ENCODE assay signal across 8 mouse cellular contexts in the genomic region with DNA sequence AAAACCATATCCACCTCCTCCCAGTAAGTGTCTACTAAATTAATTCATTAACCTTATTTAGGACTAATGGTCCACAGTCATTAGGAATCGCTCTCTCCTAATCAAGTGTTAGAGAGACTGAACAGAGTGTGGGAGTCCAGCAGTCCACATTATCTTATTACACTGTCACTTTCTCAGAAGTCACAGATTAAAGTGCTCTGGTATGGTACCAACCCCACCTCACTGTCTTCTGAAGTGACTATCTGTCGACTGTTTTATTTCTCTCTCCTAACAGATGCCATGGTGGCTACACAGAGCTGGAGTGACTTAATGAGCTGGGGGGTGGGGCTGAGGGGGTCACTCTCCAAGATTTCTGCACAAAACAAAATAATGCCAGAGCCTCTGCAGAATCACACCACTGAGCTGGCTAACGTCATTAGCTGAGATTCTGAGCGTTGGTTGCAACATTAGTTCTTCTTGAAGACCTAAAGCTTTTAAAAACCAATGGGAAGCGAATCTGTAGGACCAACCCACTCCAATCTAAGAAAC. TPM values are rescaled to one million over a fixed set of nuclear protein-coding genes. Genes with fewer than 3 reads are reported as not detected.
DNase-seq lines count a peak whose midpoint lies in the region; ATAC-seq and TF ChIP-seq lines count a peak whose summit lies in the region.

No protein-coding gene starts in this region.

- no peak overlapping the region for H3K27ac ChIP-seq in liver, adult 2 months (replicated peaks; ENCODE audit: insufficient read depth, low read depth, low read length)
- H3K27ac ChIP-seq in forebrain, embryonic 10.5 days = no peak overlapping the region
- no peak overlapping the region for H3K27ac ChIP-seq in intestine, postnatal 0 days (ENCODE audit: low read depth, low read length)
- peak overlapping the region; percentile 98 for H3K27ac ChIP-seq in neural tube, embryonic 14.5 days (ENCODE audit: low read depth, low read length)

- no peak for DNase-seq in liver, adult 2 months (ENCODE audit: extremely low read depth, low read depth, low spot score)
- no peak for DNase-seq in liver
- no peak for DNase-seq in forebrain, embryonic 10.5 days (ENCODE audit: extremely low spot score, low spot score)
- DNase-seq in layer of hippocampus, adult 18-20 months (ENCODE audit: low spot score in 2 of 2) = no peak
- no peak for DNase-seq in spleen, adult 12 weeks (ENCODE audit: low spot score)
- no peak for DNase-seq in urinary bladder, postnatal 25 days (ENCODE audit: low spot score)

- WGBS in liver, adult 2 months = 46% methylated on average over 5 of the region's 5 CpGs
- 36% methylated on average over 5 of the region's 5 CpGs for WGBS in forebrain, embryonic 10.5 days
- 55% methylated on average over 5 of the region's 5 CpGs for WGBS in intestine, postnatal 0 days
- 21% methylated on average over 5 of the region's 5 CpGs for WGBS in neural tube, embryonic 14.5 days

- peaks cover 11% of the 10 kb centered on the region; the same call in 1 of the 2 replicates for H3K4me1 ChIP-seq in liver, adult 2 months (ENCODE audit: control insufficient read depth, insufficient read depth, low read length)
- peaks cover 78% of the 10 kb centered on the region for H3K4me1 ChIP-seq in forebrain, embryonic 10.5 days
- no peaks in the 10 kb centered on the region for H3K4me1 ChIP-seq in intestine, postnatal 0 days (replicated peaks; ENCODE audit: control insufficient read depth, insufficient read depth, low read length)
- peaks cover 20% of the 10 kb centered on the region for H3K4me1 ChIP-seq in neural tube, embryonic 14.5 days (ENCODE audit: control insufficient read depth, insufficient read depth, low read length)

- ATAC-seq in intestine, postnatal 0 days = no peak
- no peak for ATAC-seq in neural tube, embryonic 14.5 days (ENCODE audit: low read depth)

- no peak overlapping the region; the same call in 1 of the 2 replicates for H3K9ac ChIP-seq in liver, adult 2 months (ENCODE audit: low read depth, low read length)
- no peak overlapping the region for H3K9ac ChIP-seq in intestine, postnatal 0 days (ENCODE audit: low read depth, low read length)
- H3K9ac ChIP-seq in neural tube, embryonic 14.5 days (replicated peaks; ENCODE audit: low read depth, low read length) = peak overlapping the region; percentile 94

- peaks cover 15% of the 10 kb centered on the region; the same call in 1 of the 2 replicates for H3K79me2 ChIP-seq in liver, adult 2 months (ENCODE audit: control insufficient read depth, insufficient read depth, low read length)

- peaks cover 25% of the 10 kb centered on the region for H3K36me3 ChIP-seq in liver, adult 2 months (ENCODE audit: control insufficient read depth, insufficient read depth, low read length)
- no peaks in the 10 kb centered on the region for H3K36me3 ChIP-seq in forebrain, embryonic 10.5 days (replicated peaks)
- no peaks in the 10 kb centered on the region for H3K36me3 ChIP-seq in intestine, postnatal 0 days (ENCODE audit: control insufficient read depth, insufficient read depth)
- no peaks in the 10 kb centered on the region for H3K36me3 ChIP-seq in neural tube, embryonic 14.5 days (ENCODE audit: control insufficient read depth, insufficient read depth, low read length)

- peak overlapping the region; percentile 95 for H3K4me2 ChIP-seq in intestine, postnatal 0 days (replicated peaks; ENCODE audit: low read depth)
- H3K4me2 ChIP-seq in neural tube, embryonic 14.5 days (ENCODE audit: low read depth, low read length) = peak overlapping the region; percentile 100

- TF ChIP-seq CTCF in liver, adult 2 months (IDR thresholded peaks at IDR 0.05; ENCODE audit: low read depth, low read length) = no peak
- no peak for TF ChIP-seq CTCF in intestine, postnatal 0 days (IDR thresholded peaks at IDR 0.05; ENCODE audit: low read depth)

- no peak for TF ChIP-seq POLR2A in liver, adult 2 months (IDR thresholded peaks at IDR 0.05; ENCODE audit: extremely low read depth, insufficient read depth, low read length)

- no peaks in the 10 kb centered on the region for H3K9me3 ChIP-seq in forebrain, embryonic 10.5 days
- H3K9me3 ChIP-seq in intestine, postnatal 0 days (ENCODE audit: control insufficient read depth) = no peaks in the 10 kb centered on the region
- H3K9me3 ChIP-seq in neural tube, embryonic 14.5 days (ENCODE audit: control insufficient read depth, low read length) = no peaks in the 10 kb centered on the region

- H3K4me3 ChIP-seq in liver, adult 2 months (ENCODE audit: insufficient read depth, low read depth, low read length) = peak overlapping the region; percentile 34; the same call in 1 of the 2 replicates
- peak overlapping the region; percentile 59 for H3K4me3 ChIP-seq in forebrain, embryonic 10.5 days
- H3K4me3 ChIP-seq in intestine, postnatal 0 days (ENCODE audit: low read depth, low read length) = peak overlapping the region; percentile 64
- H3K4me3 ChIP-seq in neural tube, embryonic 14.5 days (ENCODE audit: low read depth, low read length) = peak overlapping the region; percentile 89

- no peaks in the 10 kb centered on the region for H3K27me3 ChIP-seq in liver, adult 2 months (ENCODE audit: control insufficient read depth, insufficient read depth, low read length)
- peaks cover 81% of the 10 kb centered on the region for H3K27me3 ChIP-seq in forebrain, embryonic 10.5 days (ENCODE audit: poor library complexity, severe bottlenecking)
- 0 out of 2 replicates have a peak, but pooled peaks cover 5% of the 10 kb centered on the region for H3K27me3 ChIP-seq in intestine, postnatal 0 days (replicated peaks; ENCODE audit: control insufficient read depth, insufficient read depth, low read length)
- no peaks in the 10 kb centered on the region for H3K27me3 ChIP-seq in neural tube, embryonic 14.5 days (ENCODE audit: control insufficient read depth, insufficient read depth, low read length)

RNA-seq across cellular contexts. Expression of a gene that starts 3.0 kb away (rescaled TPM):
- total RNA-seq in liver, adult 2 months (2014; rRNA removed) = 39.5 and 54.1 TPM in 2 replicates
- 16.5 and 22.2 TPM in 2 replicates for polyA plus RNA-seq in liver, adult 2 months (2012; rRNA removed)
- polyA plus RNA-seq in forebrain, embryonic 10.5 days (2016; fragmentation: Nextera tagmentation; extraction: Ambion mirVana) = 15.8 and 17.7 TPM in 2 replicates
- 15.7 and 18.6 TPM in 2 replicates for polyA plus RNA-seq in intestine, postnatal 0 days (2015; fragmentation: Nextera tagmentation; extraction: Ambion mirVana)
- 101 and 143 TPM in 2 replicates for polyA plus RNA-seq in neural tube, embryonic 14.5 days (2014; fragmentation: Nextera tagmentation; extraction: Ambion mirVana)
- total RNA-seq in layer of hippocampus, adult 18-20 months (2021) = 10 to 100 TPM; 90.2 to 91.4 TPM

Comparison
In these comparisons a context has a peak if more than half of its experiments do, and no peak if none do; other contexts are left out.
1. H3K4me3 ChIP-seq: peak in every context shown above with its lines; median percentile 89 in neural tube, embryonic 14.5 days; 64 in intestine, postnatal 0 days; 59 in forebrain, embryonic 10.5 days; 34 in liver, adult 2 months.